Mouse (Mus musculus) cerebellum, postnatal 36 days (tissue): ENCODE measurements at regions not wholly inside any gene's neighbourhood (a gene's known extent, or its start where the extent isn't known, plus 50 kb on each side); places are given as distances from the start of the nearest gene placed in this dataset.

Source experiments
- DNase-seq, 2 experiments: peaks; one replicate each; pipeline ENCODE4 v3.0.0; 2021 to 2022; ENCODE audit warnings: mixed read lengths in 2 of 2

GRCm38 (mm10) chr14:61904426-61905124 lies 297.3 kb downstream of the Kcnrg start:
- no peak for DNase-seq

DNA sequence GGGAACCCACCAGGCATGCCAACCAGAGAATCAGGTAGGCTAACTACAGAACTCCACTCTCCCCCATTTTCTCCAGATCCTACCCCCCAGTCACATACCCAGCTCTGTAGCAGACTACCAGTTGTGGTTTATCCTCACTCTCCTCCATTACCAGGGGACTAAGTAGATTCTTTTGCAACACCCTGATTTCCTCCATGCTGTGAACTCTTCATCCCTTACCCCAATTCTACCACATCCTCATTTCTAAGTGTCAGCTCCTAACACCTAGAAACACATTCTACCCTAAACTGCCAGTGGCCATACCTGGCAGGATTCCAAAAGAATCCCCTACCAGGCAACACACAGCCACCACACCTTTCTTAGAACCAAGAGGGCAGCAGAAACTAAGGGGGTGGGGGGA lies 310.9 kb downstream of the Kcnrg start:
- no peak for DNase-seq

DNA sequence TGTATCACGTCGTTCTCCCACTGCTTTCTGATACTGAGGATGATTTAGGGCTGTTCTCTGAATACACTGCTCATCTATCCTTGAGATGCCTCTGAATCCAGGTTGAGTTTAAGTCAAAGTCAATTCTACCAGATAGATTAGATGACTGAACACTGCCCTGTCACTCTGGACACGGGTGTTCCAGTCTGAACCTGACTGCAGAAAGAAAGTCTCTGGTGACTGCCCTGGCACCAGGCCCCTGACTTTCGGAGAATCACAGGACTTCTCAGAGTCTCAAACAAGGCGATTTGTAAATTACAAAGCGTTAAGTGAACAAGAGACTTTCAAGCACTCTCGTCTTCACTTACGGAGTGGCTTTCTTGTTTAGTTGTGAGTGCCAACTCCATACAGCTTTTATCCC lies 324.6 kb downstream of the Kcnrg start:
- no peak for DNase-seq

DNA sequence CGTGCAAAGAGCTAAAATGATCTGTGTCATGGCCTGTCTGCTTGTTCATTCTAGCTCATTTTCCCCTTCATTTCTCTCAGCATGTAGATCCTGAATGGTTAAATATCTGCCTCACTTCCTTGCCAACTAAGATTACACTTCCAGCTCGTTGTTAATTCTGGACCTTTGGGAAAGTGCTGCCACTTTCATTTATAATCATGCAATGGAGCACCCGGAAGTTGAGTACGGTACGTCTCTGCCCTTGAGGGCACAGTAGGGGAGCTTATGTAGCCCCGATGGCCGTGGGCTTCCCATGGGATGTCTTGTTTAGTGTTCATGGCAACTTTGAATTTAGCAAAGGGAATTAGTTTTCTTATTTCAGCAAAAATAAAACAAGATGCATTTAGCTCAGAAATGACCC lies 334.4 kb downstream of the Kcnrg start:
- no peak for DNase-seq

DNA sequence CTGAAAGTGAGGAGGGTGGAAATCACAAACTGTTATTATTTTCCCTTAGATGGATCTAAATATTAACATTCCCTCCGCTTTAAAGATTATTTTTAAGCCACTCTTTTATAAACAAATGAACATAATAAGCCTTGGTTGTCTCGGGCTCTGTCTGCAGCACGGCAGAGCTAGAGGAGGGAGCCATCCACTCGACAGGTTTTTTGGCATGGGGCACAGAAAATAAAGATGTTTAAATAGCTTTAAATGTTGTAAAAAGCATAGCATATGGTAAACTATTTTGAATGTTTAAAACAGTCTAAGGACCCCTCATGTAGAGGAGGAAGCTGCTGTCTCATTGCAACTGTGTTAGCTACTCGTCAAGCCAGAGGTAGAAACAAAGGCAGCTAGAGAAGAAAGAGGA lies 338.4 kb downstream of the Kcnrg start:
- DNase-seq: no peak

DNA sequence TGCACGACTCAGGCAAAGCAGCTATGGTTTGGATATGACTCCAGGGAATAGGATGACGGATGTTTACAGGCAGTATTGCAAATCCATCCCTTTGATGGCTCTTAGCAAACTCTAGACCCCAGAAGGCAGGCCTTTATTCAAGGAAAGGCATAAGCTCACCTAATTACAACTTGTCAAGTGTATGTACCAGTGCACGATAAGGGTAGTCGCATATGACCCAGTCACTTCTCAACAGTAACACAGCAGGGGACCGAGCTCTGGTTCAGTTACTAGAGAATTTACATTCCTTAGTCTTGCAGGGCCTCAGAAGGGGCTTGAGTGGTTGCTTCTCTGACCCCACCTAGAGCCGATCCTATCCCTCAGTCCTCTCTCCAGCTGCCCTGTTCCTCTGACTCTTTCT lies 342.2 kb downstream of the Kcnrg start:
- no peak for DNase-seq

GRCm38 (mm10) chr14:61950004-61950403 lies 342.4 kb upstream of the Rnaseh2b start:
- DNase-seq: no peak

DNA sequence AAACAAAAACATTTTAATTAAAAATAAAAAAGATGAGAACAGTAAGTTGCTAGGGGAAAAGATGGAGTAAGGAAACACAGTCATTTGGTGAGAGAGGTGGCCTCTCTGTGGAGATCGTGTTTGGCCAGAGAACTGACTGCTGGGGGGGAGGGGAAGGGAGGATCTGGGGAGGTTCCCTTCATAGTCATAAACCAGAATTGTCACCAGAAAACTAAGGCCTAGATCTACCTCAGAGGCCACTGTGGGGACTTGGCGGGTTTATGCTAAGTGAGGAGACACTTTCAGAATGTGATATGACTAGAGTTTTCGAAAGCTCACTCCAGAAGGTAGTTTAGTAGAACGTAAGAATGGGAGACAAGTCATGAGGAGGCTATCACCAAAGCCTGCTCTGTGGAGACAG lies 339.4 kb upstream of the Rnaseh2b start:
- no peak for DNase-seq

DNA sequence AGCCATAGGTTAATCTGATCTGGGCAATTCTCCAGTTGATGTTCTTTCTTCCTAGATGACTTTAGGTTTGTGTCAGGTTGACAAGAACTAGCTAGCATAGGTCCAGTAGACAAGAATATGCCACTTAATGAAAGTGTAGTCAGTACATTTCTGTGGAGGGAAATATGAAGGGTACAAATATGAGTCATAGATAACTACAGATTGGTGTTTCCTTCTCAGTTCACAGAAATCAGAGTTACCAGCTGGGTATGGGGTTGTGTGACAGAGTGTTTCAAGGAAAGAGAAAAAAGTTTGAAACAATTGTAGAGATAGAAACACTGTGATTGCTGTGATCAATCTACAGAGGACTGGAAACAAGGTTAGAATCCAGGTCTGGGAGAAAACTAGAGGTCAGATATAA lies 337.0 kb upstream of the Rnaseh2b start:
- no peak for DNase-seq

DNA sequence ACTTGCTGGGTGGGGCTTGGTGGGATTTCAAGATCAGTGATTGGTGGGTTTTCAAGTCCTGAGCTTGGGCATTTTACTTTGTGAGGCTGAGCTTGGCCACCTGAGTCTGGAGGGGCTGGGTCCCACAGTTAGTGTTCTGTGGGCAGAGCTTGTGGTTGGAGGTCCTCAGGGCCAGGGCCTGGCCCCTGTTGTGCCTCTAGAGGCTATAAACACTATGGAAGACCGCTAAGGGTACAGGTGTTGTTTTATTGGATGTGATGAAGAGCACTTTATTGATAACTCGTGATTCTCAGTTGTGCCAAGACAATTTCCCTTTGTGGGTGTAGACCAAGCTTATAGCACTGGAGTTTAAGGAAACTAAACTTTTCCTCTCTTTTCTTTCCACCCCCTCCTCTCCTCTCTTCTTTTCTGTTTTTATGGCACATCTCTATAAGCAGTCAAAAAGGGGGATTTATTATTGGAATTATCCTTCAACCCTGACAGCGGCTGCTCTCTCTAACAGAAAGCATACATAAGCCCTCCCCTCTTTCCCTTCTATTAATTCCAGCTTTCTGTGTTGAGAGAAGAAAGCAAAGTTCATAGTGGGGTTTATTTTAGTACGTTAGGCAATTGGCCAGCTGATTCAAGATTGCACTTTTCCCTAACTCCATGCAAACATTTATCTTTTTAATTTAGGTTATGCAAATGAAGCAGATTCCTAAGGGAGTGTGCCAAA lies 332.0 kb upstream of the Rnaseh2b start:
- DNase-seq: no peak

DNA sequence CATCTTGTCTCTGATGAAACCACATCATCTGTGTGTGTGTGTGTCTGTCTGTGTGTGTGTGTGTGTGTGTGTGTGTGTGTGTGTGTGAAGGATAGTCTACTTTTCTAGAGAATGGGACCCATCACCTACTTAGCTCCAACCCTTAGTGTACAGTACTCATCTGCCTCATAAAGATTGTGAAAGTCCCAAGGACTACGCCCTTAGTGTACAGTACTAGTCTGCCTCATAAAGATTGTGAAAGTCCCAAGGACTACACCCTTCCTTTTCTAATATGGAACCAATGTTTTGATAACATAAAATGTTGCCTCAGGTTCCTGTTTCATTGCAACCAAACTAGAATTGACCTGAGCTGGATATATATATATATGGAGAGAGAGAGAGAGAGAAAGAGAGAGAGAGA lies 323.9 kb upstream of the Rnaseh2b start:
- no peak for DNase-seq

DNA sequence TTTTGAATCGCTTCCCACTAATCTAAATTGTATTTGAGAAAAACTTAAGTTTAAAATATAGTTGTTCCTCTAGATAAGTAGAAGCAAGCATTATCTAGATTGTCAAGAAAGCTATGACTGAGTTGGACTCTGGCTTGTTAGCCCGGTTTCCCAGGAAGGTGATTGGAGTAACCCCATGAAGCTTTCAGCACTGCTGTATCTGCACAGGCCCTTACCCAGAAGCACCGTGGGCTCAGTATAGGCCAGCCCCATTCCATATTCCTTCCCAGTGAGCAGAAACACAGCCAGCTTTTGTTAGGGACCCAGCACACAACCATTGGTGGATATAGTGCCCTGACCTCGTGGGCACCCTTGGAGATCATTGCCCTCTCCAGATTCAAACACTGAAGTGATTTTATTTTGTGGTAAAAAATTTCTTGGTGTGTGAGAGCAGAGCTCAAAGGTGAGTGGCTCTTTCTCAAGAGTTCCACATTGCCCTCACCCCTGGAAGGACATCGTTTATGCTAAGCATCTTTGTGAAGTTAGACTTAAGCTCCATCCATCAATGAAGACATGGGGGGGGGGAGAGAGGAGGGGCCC lies 323.3 kb upstream of the Rnaseh2b start:
- no peak for DNase-seq

GRCm38 (mm10) chr14:61970591-61970990 lies 321.8 kb upstream of the Rnaseh2b start:
- DNase-seq: no peak

- DNase-seq: no peak
Measured at GRCm38 (mm10) chr14:61971100-61972088, 321.0 kb upstream of the Rnaseh2b start.

DNA sequence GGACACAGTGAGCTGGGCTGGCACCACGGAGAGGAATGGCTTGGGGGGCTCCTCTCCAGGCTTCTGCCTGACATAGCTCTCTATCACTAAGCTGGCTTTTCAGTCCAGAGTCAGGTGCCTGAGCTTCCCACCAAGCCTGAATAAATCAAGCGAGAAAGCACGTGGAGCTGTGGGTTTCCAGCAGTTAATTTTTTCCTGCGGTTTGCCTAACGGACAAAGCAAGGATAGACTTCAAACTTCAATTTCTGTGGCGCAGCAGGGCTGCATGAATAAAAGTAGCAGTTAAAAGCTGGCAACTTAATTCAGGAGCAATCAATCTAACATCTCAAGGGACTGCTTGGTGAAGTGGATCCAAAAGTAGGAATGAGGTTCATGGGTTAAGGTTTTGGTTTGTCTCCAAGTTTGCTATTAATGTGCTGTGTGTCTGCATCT lies 317.1 kb upstream of the Rnaseh2b start:
- no peak for DNase-seq

- no peak for DNase-seq
Measured at GRCm38 (mm10) chr14:61980581-61980980, 311.8 kb upstream of the Rnaseh2b start.

- no peak for DNase-seq
Measured at GRCm38 (mm10) chr14:61985575-61985974, 306.8 kb upstream of the Rnaseh2b start.

GRCm38 (mm10) chr14:61986203-61986602 lies 306.2 kb upstream of the Rnaseh2b start:
- no peak for DNase-seq

DNA sequence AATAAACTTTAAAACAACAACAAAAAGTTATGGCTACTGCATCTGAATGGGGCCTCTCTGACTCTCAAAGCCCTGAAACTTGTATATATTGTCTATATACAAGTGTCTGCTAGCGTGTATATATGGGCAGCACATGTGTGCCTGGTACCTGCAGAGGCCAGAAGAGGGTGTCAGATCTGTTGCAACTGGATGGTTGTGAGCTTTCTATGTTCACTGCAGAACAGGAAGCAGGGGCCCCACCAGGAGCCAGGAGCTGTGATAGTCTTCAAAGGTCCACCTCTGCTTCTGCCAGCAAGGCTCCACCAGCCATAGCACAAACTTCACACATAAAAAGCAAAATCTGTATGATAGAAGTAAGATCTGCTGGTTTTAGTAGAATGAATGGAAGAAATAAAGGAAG lies 297.1 kb upstream of the Rnaseh2b start:
- no peak for DNase-seq

DNA sequence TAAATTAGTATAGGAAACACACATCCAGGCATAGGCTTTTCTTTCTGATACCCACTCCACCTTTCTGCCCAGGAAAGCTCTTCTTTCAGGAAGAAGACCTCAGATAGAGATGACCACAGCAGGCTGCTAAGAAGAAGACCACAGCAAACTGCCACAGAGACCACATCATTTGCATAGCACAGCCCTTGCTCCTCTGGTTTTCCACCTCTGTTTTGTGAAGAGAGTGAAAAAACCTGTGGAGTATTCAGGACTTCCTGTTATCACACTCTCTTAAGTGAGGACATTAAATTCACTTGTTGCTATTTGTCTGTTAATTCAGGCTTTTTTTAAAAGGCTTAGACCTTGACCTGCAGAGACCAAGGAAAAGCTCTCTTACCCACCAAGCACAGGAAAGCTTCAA lies 294.7 kb upstream of the Rnaseh2b start:
- DNase-seq: no peak

GRCm38 (mm10) chr14:61998259-61998658 lies 294.1 kb upstream of the Rnaseh2b start:
- no peak for DNase-seq

DNA sequence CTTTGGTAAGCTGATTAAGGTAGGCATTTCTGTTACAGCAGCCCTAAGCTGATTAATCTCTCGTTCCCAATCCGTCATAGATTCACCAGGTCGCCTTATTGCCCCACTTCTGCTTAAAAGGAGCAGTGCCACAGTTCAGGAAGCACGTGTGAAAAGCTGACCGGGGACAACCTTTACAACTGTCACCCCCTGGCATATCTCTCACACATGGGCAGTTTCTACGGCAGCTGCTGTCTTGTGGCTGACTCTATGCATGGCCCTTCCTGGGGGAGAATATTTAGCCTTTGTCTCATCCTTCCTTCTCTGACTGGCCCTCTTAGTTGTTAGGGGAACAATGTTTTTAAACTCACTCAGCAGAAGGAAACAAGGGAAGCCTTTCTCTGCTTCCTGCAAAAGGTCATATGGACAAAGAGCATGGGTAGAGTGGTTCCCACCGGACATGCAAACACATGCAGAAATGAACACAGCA lies 290.9 kb upstream of the Rnaseh2b start:
- no peak for DNase-seq

- DNase-seq: no peak
Measured at GRCm38 (mm10) chr14:62002131-62002530, 290.3 kb upstream of the Rnaseh2b start.
